Mouse (Mus musculus): ENCODE measurements around the gene Fbxo4. TPM values are rescaled to one million over a fixed set of nuclear protein-coding genes. Genes with fewer than 3 reads are reported as not detected.

Fbxo4 gene
- polyA plus RNA-seq, 1 experiment from 2014 or later, result 7.7 TPM

- no peak overlapping the region for H3K4me3 ChIP-seq (replicated peaks)
- H3K36me3 ChIP-seq, result peaks cover 12% of the 10 kb centered on the region
- H3K4me2 ChIP-seq, result no peak overlapping the region
- H3K27ac ChIP-seq, result no peak overlapping the region
- 92% methylated on average over 3 of the region's 3 CpGs for WGBS
- no peak overlapping the region for H3K9ac ChIP-seq (replicated peaks)
- H3K9me3 ChIP-seq, result no peaks in the 10 kb centered on the region
- no peak for ATAC-seq (ENCODE audit: insufficient number of reproducible peaks, insufficient read depth, low FRiP score, low TSS enrichment, low read depth)
- no peaks in the 10 kb centered on the region for H3K27me3 ChIP-seq
- no peaks in the 10 kb centered on the region for H3K4me1 ChIP-seq (replicated peaks)
Observed at GRCm38 (mm10) chr15:3973300-3973699, 6.1 kb downstream of the Fbxo4 start.

GRCm38 (mm10) chr15:3970193-3970592, 9.2 kb downstream of the Fbxo4 start:
- H3K27ac ChIP-seq, result no peak overlapping the region
- no peaks in the 10 kb centered on the region for H3K9me3 ChIP-seq
- WGBS, result 93% methylated on average over 6 of the region's 6 CpGs
- H3K36me3 ChIP-seq, result peaks cover 15% of the 10 kb centered on the region
- no peaks in the 10 kb centered on the region for H3K27me3 ChIP-seq
- ATAC-seq (ENCODE audit: insufficient number of reproducible peaks, insufficient read depth, low FRiP score, low TSS enrichment, low read depth), result no peak
- no peaks in the 10 kb centered on the region for H3K4me1 ChIP-seq (replicated peaks)
- H3K4me3 ChIP-seq (replicated peaks), result no peak overlapping the region
- no peak overlapping the region for H3K4me2 ChIP-seq
- H3K9ac ChIP-seq (replicated peaks), result no peak overlapping the region

- Histone ChIP-seq H3K27ac (no peak overlapping the region), H3K27me3 (no peaks in the 10 kb centered on the region), H3K9ac (replicated peaks) (no peak overlapping the region), H3K4me3 (replicated peaks) (no peak overlapping the region), H3K4me1 (replicated peaks) (no peaks in the 10 kb centered on the region), H3K36me3 (peaks cover 15% of the 10 kb centered on the region), H3K4me2 (no peak overlapping the region), H3K9me3 (no peaks in the 10 kb centered on the region)
- WGBS, result 91% methylated on average over 14 of the region's 14 CpGs
- ATAC-seq (ENCODE audit: insufficient number of reproducible peaks, insufficient read depth, low FRiP score, low TSS enrichment, low read depth), result no peak
Observed at GRCm38 (mm10) chr15:3969743-3970142, 9.6 kb downstream of the Fbxo4 start.

GRCm38 (mm10) chr15:3962251-3962650, 17.1 kb downstream of the Fbxo4 start:
- Histone ChIP-seq H3K27ac (no peak overlapping the region), H3K9ac (replicated peaks) (no peak overlapping the region), H3K27me3 (no peaks in the 10 kb centered on the region), H3K4me3 (replicated peaks) (no peak overlapping the region), H3K4me2 (no peak overlapping the region), H3K36me3 (no peaks in the 10 kb centered on the region), H3K9me3 (no peaks in the 10 kb centered on the region), H3K4me1 (replicated peaks) (no peaks in the 10 kb centered on the region)
- 88% methylated on average over 8 of the region's 8 CpGs for WGBS
- no peak for ATAC-seq (ENCODE audit: insufficient number of reproducible peaks, insufficient read depth, low FRiP score, low TSS enrichment, low read depth)

GRCm38 (mm10) chr15:3960094-3960493, 19.3 kb downstream of the Fbxo4 start:
- H3K36me3 ChIP-seq, result no peaks in the 10 kb centered on the region
- no peak overlapping the region for H3K9ac ChIP-seq (replicated peaks)
- 58% methylated on average over 1 of the region's 1 CpGs for whole genome bisulfite sequencing
- no peaks in the 10 kb centered on the region for H3K27me3 ChIP-seq
- ATAC-seq (ENCODE audit: insufficient number of reproducible peaks, insufficient read depth, low FRiP score, low TSS enrichment, low read depth), result no peak
- H3K9me3 ChIP-seq, result no peaks in the 10 kb centered on the region
- H3K4me1 ChIP-seq (replicated peaks), result no peaks in the 10 kb centered on the region
- no peak overlapping the region for H3K4me2 ChIP-seq
- no peak overlapping the region for H3K27ac ChIP-seq
- no peak overlapping the region for H3K4me3 ChIP-seq (replicated peaks)

- H3K9me3 ChIP-seq, result peaks cover 10% of the 10 kb centered on the region; the same call in 1 of the 2 replicates
- H3K9ac ChIP-seq (replicated peaks), result no peak overlapping the region
- H3K27me3 ChIP-seq, result no peaks in the 10 kb centered on the region
- H3K27ac ChIP-seq, result no peak overlapping the region
- WGBS, result 37% methylated on average over 4 of the region's 4 CpGs
- ATAC-seq (ENCODE audit: insufficient number of reproducible peaks, insufficient read depth, low FRiP score, low TSS enrichment, low read depth), result no peak
- no peak overlapping the region for H3K4me3 ChIP-seq (replicated peaks)
- H3K4me1 ChIP-seq (replicated peaks), result no peaks in the 10 kb centered on the region
- H3K4me2 ChIP-seq, result no peak overlapping the region
- H3K36me3 ChIP-seq, result no peaks in the 10 kb centered on the region
Observed at GRCm38 (mm10) chr15:3957982-3958381, 21.4 kb downstream of the Fbxo4 start.

- no peak overlapping the region for H3K4me3 ChIP-seq (replicated peaks)
- no peak for ATAC-seq (ENCODE audit: insufficient number of reproducible peaks, insufficient read depth, low FRiP score, low TSS enrichment, low read depth)
Observed at GRCm38 (mm10) chr15:3954971-3955370, 24.4 kb downstream of the Fbxo4 start.

GRCm38 (mm10) chr15:3938132-3938531, 41.2 kb downstream of the Fbxo4 start:
- no peak overlapping the region for H3K27ac ChIP-seq
- no peaks in the 10 kb centered on the region for H3K9me3 ChIP-seq
- no peaks in the 10 kb centered on the region for H3K27me3 ChIP-seq
- no peaks in the 10 kb centered on the region for H3K36me3 ChIP-seq
- H3K4me2 ChIP-seq, result no peak overlapping the region
- no peak overlapping the region for H3K9ac ChIP-seq (replicated peaks)
- WGBS, result 87% methylated on average over 2 of the region's 2 CpGs
- no peak overlapping the region for H3K4me3 ChIP-seq (replicated peaks)
- H3K4me1 ChIP-seq (replicated peaks), result no peaks in the 10 kb centered on the region
- ATAC-seq (ENCODE audit: insufficient number of reproducible peaks, insufficient read depth, low FRiP score, low TSS enrichment, low read depth), result no peak

More at GRCm38 (mm10) chr15:3954971-3955370, 24.4 kb downstream of the Fbxo4 start:
- Histone ChIP-seq H3K27ac (no peak overlapping the region), H3K27me3 (no peaks in the 10 kb centered on the region), H3K36me3 (no peaks in the 10 kb centered on the region), H3K9me3 (peaks cover 10% of the 10 kb centered on the region; the same call in 1 of the 2 replicates), H3K4me2 (no peak overlapping the region), H3K4me1 (replicated peaks) (no peaks in the 10 kb centered on the region), H3K9ac (replicated peaks) (no peak overlapping the region)
- WGBS, result 85% methylated on average over 2 of the region's 2 CpGs

- Histone ChIP-seq H3K36me3 (no peaks in the 10 kb centered on the region), H3K27ac (no peak overlapping the region), H3K9ac (replicated peaks) (no peak overlapping the region), H3K4me2 (no peak overlapping the region), H3K27me3 (no peaks in the 10 kb centered on the region), H3K9me3 (no peaks in the 10 kb centered on the region), H3K4me3 (replicated peaks) (no peak overlapping the region), H3K4me1 (replicated peaks) (no peaks in the 10 kb centered on the region)
- ATAC-seq (ENCODE audit: insufficient number of reproducible peaks, insufficient read depth, low FRiP score, low TSS enrichment, low read depth), result no peak
- WGBS, result 83% methylated on average over 3 of the region's 3 CpGs
Observed at GRCm38 (mm10) chr15:3936056-3936455, 43.3 kb downstream of the Fbxo4 start.

- Histone ChIP-seq H3K9ac (replicated peaks) (no peak overlapping the region), H3K27ac (no peak overlapping the region), H3K4me1 (replicated peaks) (no peaks in the 10 kb centered on the region), H3K36me3 (no peaks in the 10 kb centered on the region), H3K4me3 (replicated peaks) (no peak overlapping the region), H3K4me2 (no peak overlapping the region), H3K27me3 (no peaks in the 10 kb centered on the region), H3K9me3 (no peaks in the 10 kb centered on the region)
- 79% methylated on average over 4 of the region's 4 CpGs for WGBS
- ATAC-seq (ENCODE audit: insufficient number of reproducible peaks, insufficient read depth, low FRiP score, low TSS enrichment, low read depth), result no peak
Observed at GRCm38 (mm10) chr15:3933466-3933865, 45.9 kb downstream of the Fbxo4 start.

- 90% methylated on average over 1 of the region's 1 CpGs for WGBS
- Histone ChIP-seq H3K36me3 (no peaks in the 10 kb centered on the region), H3K4me2 (no peak overlapping the region), H3K27ac (no peak overlapping the region), H3K4me1 (replicated peaks) (no peaks in the 10 kb centered on the region), H3K27me3 (no peaks in the 10 kb centered on the region), H3K9me3 (no peaks in the 10 kb centered on the region), H3K4me3 (replicated peaks) (no peak overlapping the region), H3K9ac (replicated peaks) (no peak overlapping the region)
- no peak for ATAC-seq (ENCODE audit: insufficient number of reproducible peaks, insufficient read depth, low FRiP score, low TSS enrichment, low read depth)
Observed at GRCm38 (mm10) chr15:3931931-3932330, 47.4 kb downstream of the Fbxo4 start.
